Mouse (Mus musculus): ENCODE results near the gene Pkd2l1.

DNA sequence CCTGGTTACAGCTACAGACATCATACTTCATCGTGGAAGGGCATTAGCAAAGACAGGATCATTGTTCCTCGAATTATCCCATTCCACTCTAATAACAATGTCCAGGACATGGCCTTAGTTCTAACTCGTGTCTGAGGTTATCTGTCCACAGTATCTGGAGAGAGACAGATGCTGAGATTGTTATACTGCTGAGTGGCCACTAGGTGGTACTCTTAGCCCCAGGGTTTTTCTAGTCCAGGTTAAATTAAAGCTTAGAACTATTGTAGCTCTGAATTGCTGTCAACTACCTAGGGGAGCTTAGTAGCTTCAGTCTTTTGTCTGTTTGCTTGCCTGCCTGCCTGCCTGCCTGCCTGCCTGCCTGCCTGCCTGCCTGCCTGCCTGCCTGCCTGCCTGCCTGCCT is 30.7 kb downstream of the Pkd2l1 start:
- TF ChIP-seq CTCF (conservative IDR thresholded peaks at IDR 0.05; ENCODE audit: low read length) (peak; percentile 68), NANOG (IDR thresholded peaks at IDR 0.05; ENCODE audit: borderline replicate concordance, low read length) (no peak)
